Mouse (Mus musculus) midbrain, embryonic 15.5 days (tissue): ENCODE measurements around the gene Tnnc2. TPM values are rescaled to one million over a fixed set of nuclear protein-coding genes. Genes with fewer than 3 reads are reported as not detected.

ENCODE experiments used
- ATAC-seq: fragments of 200-750 bp; cut with Nextera tagmentation; replicated peaks from 2 replicates; pipeline ENCODE4 v1.8.0; 2017; ENCODE audit warnings: moderate TSS enrichment
- H3K27ac ChIP-seq: fragments of 300-500 bp; sonication (generic); 2 replicates; pipeline ENCODE4 v1.5.1; 2015; ENCODE audit warnings: mild to moderate bottlenecking, inconsistent platforms
- H3K27me3 ChIP-seq: fragments of 300-500 bp; sonication (generic); replicated peaks from 2 replicates; pipeline ENCODE4 v1.6.1; 2015; ENCODE audit warnings: inconsistent platforms
- H3K36me3 ChIP-seq: fragments of 300-500 bp; sonication (generic); replicated peaks from 2 replicates; pipeline ENCODE4 v1.6.1; 2015; ENCODE audit warnings: inconsistent platforms
- H3K4me1 ChIP-seq: fragments of 300-500 bp; sonication (generic); 2 replicates; pipeline ENCODE4 v1.6.1; 2015; ENCODE audit warnings: inconsistent platforms
- H3K4me2 ChIP-seq: fragments of 300-500 bp; sonication (generic); 2 replicates; pipeline ENCODE4 v1.6.1; 2015; ENCODE audit warnings: inconsistent platforms, mild to moderate bottlenecking, moderate library complexity
- H3K4me3 ChIP-seq: fragments of 300-500 bp; sonication (generic); 2 replicates; pipeline ENCODE4 v1.5.1; 2015; ENCODE audit warnings: mild to moderate bottlenecking, inconsistent platforms
- H3K9ac ChIP-seq: fragments of 300-500 bp; sonication (generic); 2 replicates; pipeline ENCODE4 v1.6.1; 2015; ENCODE audit warnings: mild to moderate bottlenecking, inconsistent platforms
- H3K9me3 ChIP-seq: fragments of 300-500 bp; sonication (generic); 2 replicates; pipeline ENCODE4 v1.6.1; 2016; ENCODE audit warnings: inconsistent platforms
- WGBS: fragments of 180-500 bp; shearing (Covaris S2); methylation state at CpG from one replicate; pipeline ENCODE4 v1.1.7; 2015; ENCODE audit warnings: mixed read lengths; 5-methylcytosine and 5-hydroxymethylcytosine counted together
- polyA plus RNA-seq: library from polyadenylated mRNA; unstranded; fragments of >200 nt; fragmentation: Nextera tagmentation; extraction: Ambion mirVana; gene quantifications from 2 replicates; pipeline ENCODE4 v1.2.1, GENCODE M21; 2015

The Tnnc2 gene
- polyA plus RNA-seq, 1 experiment from 2014 or later = not detected

DNA sequence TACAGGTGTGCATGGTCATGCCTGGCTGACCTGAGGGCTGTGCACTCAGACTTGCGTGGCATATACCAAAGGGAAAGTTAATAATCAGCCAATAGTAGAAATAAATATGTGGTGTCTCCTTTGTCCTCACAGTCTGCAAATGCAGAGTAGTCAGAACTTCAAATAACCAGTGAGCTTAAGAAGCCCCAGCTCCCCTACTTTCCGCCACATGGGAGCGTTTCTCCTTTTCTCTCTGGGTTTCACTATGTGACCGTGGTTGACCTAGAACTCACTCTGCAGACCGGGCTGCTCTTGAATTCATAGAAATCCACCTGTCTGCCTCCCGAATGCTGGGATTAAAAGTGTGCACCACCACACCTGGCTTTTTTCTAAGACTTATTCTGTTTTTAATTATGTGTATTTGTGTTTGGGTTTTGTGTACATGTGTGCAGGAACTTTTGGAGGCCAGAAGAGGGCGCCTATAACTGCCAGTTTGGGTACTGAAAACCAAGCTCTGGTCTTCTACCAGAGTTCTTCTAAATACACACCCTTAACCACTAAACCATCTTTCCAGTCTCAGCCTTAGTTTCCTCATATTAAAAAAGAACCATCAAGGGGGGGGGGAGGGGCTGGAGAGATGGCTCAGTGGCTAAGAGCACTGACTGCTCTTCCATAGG is 4.3 kb upstream of the Tnnc2 start:
- no peak overlapping the region for H3K4me2 ChIP-seq
- H3K9ac ChIP-seq = no peak overlapping the region
- H3K4me1 ChIP-seq = peaks cover 24% of the 10 kb centered on the region
- no peaks in the 10 kb centered on the region for H3K27me3 ChIP-seq
- no peaks in the 10 kb centered on the region for H3K9me3 ChIP-seq
- no peak for ATAC-seq
- 80% methylated on average over 7 of the region's 7 CpGs for WGBS
- H3K4me3 ChIP-seq = no peak overlapping the region
- no peak overlapping the region for H3K27ac ChIP-seq
- H3K36me3 ChIP-seq = no peaks in the 10 kb centered on the region

DNA sequence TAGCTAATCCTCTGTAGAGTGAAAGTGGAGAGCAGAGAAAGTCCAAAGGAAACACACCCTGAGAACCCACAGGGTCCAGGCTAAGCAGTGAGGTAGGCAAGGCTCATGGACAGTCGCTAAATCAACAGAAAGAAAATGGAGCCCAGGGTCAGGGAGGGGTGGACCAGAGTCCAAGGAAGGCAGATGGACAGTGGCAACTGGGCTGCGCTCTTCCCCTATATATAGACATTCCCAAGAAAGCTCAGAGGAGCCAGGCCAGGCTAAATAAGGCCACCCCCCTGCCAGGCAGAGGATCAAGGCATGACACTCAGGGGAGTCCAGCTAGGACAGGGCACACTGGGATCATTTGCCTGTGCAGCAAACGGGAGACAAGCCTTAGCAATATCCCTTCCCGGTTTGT is 2.1 kb upstream of the Tnnc2 start:
- peaks cover 16% of the 10 kb centered on the region for H3K4me1 ChIP-seq
- no peak overlapping the region for H3K4me3 ChIP-seq
- no peak overlapping the region for H3K9ac ChIP-seq
- no peaks in the 10 kb centered on the region for H3K9me3 ChIP-seq
- no peaks in the 10 kb centered on the region for H3K36me3 ChIP-seq
- H3K27me3 ChIP-seq = no peaks in the 10 kb centered on the region
- no peak overlapping the region for H3K27ac ChIP-seq
- no peak for ATAC-seq
- H3K4me2 ChIP-seq = no peak overlapping the region
- 70% methylated on average over 4 of the region's 4 CpGs for WGBS

DNA sequence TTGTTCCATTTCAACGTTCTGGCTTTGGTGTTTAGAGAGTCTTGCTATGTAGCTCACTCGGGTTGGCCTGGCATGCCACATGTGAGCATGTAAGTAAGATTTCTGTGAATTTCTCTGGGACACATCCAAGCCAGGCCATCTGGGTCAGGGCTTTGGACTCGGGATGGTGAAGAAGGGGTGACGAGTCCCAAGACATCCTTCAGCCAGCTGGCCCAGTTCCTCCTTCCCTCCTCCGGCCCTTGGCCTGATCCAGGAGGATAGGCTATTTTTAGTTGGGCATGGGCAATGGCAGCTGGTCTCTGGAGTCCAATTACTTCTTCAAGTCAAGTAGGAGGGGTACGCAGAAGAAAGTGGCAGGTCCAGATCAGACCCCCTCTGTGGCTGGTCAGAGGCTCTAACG is 958 bp downstream of the Tnnc2 start:
- Histone ChIP-seq H3K4me3 (no peak overlapping the region), H3K9ac (no peak overlapping the region), H3K9me3 (no peaks in the 10 kb centered on the region), H3K27ac (no peak overlapping the region), H3K36me3 (no peaks in the 10 kb centered on the region), H3K27me3 (no peaks in the 10 kb centered on the region), H3K4me2 (no peak overlapping the region), H3K4me1 (no peaks in the 10 kb centered on the region)
- WGBS = 81% methylated on average over 7 of the region's 7 CpGs
- ATAC-seq = no peak

DNA sequence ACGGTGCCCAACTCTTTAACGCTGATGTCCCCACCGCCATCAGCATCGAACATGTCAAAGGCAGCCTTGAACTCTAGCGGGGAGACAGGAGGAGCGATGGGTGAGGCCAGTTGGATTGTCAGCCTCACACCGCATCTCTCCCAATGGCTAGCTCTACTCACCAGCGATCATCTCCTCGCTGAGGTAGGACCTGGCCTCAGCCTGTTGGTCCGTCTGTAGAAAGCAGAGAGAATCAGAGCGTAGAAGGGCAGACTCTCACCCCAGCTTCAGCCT is 1.8 kb downstream of the Tnnc2 start:
- Histone ChIP-seq H3K4me3 (no peak overlapping the region), H3K36me3 (no peaks in the 10 kb centered on the region), H3K4me1 (no peaks in the 10 kb centered on the region), H3K9ac (no peak overlapping the region), H3K4me2 (no peak overlapping the region), H3K27me3 (no peaks in the 10 kb centered on the region), H3K9me3 (no peaks in the 10 kb centered on the region), H3K27ac (no peak overlapping the region)
- no peak for ATAC-seq
- 90% methylated on average over 11 of the region's 11 CpGs for WGBS

DNA sequence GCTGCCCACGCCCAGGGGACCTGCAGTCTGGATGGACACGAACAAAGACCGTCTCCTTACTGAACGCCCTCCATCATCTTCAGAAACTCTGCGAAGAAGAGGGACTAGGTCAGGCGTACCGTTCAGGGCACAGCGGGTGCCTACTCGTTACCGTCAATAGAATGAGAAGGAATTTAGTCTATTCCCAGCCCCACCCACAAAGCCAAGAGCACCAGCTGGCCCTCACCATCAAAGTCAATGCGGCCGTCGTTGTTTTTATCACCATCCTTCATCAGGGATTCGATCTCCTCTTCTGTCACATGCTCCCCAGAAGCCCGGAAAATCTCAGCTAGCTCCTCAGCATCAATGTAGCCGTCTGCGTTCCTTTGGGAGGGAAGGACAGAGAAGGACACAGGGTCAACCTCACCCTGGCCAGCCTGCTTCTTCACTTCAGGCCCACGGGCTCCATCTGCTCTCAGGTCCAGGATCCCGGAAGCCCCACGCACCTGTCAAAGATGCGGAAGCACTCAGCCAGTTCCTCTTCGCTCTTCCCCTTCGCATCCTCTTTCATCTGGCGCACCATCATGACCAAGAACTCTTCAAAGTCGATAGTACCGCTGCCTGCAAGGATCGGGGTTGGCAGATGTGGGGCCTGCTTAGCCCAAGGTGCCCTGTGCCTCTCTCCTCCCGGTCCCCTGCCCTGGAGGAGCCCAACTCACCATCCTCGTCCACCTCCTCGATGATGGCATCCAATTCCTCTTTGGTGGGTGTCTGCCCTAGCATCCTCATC is 2.3 kb downstream of the Tnnc2 start:
- ATAC-seq = no peak
- no peaks in the 10 kb centered on the region for H3K27me3 ChIP-seq
- H3K36me3 ChIP-seq = no peaks in the 10 kb centered on the region
- no peak overlapping the region for H3K4me3 ChIP-seq
- no peaks in the 10 kb centered on the region for H3K4me1 ChIP-seq
- H3K9me3 ChIP-seq = no peaks in the 10 kb centered on the region
- H3K27ac ChIP-seq = no peak overlapping the region
- no peak overlapping the region for H3K4me2 ChIP-seq
- no peak overlapping the region for H3K9ac ChIP-seq
- WGBS = 85% methylated on average over 30 of the region's 30 CpGs

DNA sequence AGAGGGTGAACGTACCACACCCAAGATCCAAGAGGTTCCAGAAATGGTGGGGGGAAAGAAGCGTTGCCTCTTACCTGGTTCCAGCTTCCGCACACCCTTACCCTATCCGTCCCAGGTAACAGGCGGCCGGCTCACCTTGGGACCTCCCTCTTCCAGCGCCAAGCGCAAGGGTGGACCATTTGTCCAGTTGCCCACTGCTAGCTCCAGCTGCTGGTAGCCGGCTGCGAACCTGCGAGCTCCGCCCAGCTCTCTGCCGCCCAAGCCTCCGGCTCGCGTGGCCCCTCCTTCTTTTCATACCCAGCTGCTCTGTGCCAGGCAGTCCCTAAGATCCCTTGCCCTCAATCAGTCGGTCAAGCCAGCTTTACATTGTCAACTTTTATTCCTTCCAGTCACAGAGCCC is 3.0 kb downstream of the Tnnc2 start:
- Histone ChIP-seq H3K4me1 (no peaks in the 10 kb centered on the region), H3K9me3 (no peaks in the 10 kb centered on the region), H3K4me2 (no peak overlapping the region), H3K9ac (no peak overlapping the region), H3K36me3 (no peaks in the 10 kb centered on the region), H3K27me3 (no peaks in the 10 kb centered on the region), H3K27ac (no peak overlapping the region), H3K4me3 (no peak overlapping the region)
- 70% methylated on average over 17 of the region's 17 CpGs for WGBS
- no peak for ATAC-seq

DNA sequence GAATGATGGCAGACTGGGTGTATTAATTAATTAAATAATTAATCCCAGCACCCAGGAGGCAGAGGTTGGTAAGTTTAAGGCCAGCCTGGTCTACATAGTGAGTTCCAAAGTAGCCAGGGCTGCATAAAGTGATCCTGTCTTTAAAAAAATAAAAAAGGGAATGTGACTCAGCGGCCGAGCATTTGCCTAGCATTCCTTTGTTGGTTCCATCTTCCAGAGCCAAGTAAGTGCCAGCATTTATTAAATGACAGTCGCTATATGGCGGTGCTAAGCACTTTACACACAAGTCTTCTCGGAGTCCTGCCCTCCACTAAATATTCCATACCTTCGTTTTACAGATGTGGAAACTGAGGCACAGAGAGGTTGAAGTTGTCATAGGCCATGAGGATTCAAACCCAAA is 3.6 kb downstream of the Tnnc2 start:
- 91% methylated on average over 6 of the region's 6 CpGs for WGBS
- no peak for ATAC-seq

DNA sequence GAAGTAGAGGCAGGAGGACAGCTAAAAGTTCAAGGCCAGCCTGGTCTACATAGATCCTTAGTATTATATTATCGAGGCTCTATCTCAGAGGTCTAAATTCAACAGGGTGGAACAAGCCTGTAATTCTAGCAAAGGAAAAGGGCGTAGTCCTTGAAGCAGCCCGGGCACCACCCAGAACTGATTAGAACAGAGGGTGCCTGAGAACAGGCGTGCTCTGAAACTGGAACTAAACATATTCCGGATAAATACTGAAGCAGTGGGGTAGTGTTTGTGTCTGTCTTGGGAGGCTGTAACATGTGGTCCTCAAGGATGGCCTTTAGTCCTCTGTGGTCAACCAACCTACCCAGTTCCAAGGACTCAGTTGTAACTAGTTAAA is 5.8 kb downstream of the Tnnc2 start:
- Histone ChIP-seq H3K9me3 (no peaks in the 10 kb centered on the region), H3K4me1 (peaks cover 17% of the 10 kb centered on the region)

More for the DNA sequence above, 3.6 kb downstream of the Tnnc2 start:
- no peak overlapping the region for H3K4me2 ChIP-seq
- H3K4me3 ChIP-seq = no peak overlapping the region
- no peak overlapping the region for H3K27ac ChIP-seq
- H3K36me3 ChIP-seq = no peaks in the 10 kb centered on the region
- H3K9ac ChIP-seq = no peak overlapping the region
- peaks cover 2% of the 10 kb centered on the region for H3K4me1 ChIP-seq
- no peaks in the 10 kb centered on the region for H3K27me3 ChIP-seq
- H3K9me3 ChIP-seq = no peaks in the 10 kb centered on the region

DNA sequence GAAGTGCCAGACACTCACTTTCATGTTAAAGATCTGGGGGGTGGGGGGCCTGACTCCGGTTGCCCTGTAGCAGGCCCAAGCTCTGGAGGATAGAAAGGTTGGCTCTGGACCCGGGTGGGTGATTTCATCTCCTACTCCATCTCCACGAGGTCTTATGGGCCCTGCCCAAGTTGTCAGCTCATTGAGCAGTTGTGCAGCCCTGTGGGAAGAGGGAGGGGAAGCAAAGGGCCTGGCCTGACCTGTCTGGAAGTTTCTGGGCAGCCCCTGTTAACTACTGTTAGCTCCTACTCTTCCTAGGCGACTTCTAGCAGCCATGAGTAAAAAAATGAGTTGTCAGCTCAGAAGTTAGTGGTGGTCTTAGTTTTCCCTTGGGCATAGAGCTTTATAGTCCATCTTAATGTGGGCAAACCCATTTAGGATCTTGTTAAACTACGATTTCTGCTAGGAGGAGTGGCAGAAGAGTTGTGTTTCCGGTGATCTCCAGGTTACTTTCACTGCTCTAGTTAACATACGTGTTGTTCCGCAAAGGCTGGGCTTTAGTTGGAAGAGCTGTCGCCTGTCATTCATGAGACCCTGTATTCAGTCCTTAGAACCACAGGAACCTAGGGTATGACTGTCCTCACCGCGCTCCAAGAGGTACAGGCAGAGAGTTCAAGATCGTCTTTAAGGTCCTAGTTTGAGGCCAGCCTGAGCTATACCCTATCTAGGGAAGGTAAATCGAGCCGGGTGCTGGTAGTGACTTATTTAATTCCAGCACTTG is 6.4 kb downstream of the Tnnc2 start:
- Histone ChIP-seq H3K4me1 (peaks cover 17% of the 10 kb centered on the region), H3K9me3 (no peaks in the 10 kb centered on the region), H3K36me3 (no peaks in the 10 kb centered on the region), H3K4me3 (no peak overlapping the region), H3K27me3 (no peaks in the 10 kb centered on the region), H3K27ac (no peak overlapping the region), H3K4me2 (no peak overlapping the region), H3K9ac (no peak overlapping the region)
- 79% methylated on average over 14 of the region's 14 CpGs for WGBS
- ATAC-seq = no peak

More for the DNA sequence above, 5.8 kb downstream of the Tnnc2 start:
- Histone ChIP-seq H3K27ac (no peak overlapping the region), H3K27me3 (no peaks in the 10 kb centered on the region), H3K9ac (no peak overlapping the region), H3K36me3 (no peaks in the 10 kb centered on the region), H3K4me2 (no peak overlapping the region), H3K4me3 (no peak overlapping the region)
- no peak for ATAC-seq
- whole genome bisulfite sequencing = 87% methylated on average over 5 of the region's 5 CpGs

DNA sequence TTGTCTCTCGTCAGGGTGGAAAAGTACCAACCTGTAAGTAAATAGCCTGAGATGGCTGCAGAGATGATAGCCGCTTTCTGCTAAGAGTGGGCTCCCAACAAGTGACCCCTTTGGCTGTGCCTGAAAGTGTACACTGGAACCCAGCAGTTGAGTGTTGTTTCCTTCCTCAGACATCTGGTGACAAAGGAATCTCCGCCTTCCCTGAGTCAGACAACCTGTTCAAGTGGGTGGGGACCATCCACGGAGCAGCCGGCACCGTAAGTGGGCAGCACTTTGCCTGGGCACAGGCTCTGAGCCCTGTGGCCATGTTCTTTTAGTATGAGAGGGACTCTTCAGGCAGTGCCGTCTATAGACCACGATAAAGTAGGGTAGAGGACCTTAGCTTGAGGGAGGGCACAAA is 8.6 kb downstream of the Tnnc2 start:
- H3K9ac ChIP-seq = no peak overlapping the region
- H3K4me1 ChIP-seq = peaks cover 17% of the 10 kb centered on the region
- H3K9me3 ChIP-seq = no peaks in the 10 kb centered on the region
- H3K27me3 ChIP-seq = no peaks in the 10 kb centered on the region
- peak overlapping the region; percentile 79; the same call in 1 of the 2 replicates for H3K4me3 ChIP-seq
- WGBS = 83% methylated on average over 8 of the region's 8 CpGs
- no peak for ATAC-seq
- H3K4me2 ChIP-seq = peak overlapping the region; percentile 99
- peaks cover 9% of the 10 kb centered on the region for H3K36me3 ChIP-seq
- H3K27ac ChIP-seq = no peak overlapping the region

DNA sequence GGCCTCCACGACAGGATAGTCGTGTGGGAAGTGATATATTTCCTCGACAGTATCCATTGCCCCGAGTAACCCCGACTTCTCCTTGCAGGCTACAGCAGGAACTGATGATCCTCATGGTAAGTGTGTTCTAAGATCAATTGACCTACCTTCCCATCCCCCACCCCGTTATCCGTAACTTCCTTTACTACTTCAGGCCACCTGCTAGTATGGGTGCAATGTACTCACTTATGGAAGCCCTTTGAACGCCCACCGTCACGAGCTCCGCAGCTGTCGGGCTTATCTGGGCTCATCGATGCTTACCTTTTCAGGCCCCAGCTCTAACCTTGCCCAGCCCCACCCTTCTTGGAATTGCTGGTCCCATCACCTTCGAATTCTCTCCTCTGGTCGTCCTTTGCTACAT is 9.5 kb downstream of the Tnnc2 start:
- Histone ChIP-seq H3K36me3 (peaks cover 14% of the 10 kb centered on the region), H3K4me3 (peak overlapping the region; percentile 79), H3K4me1 (peaks cover 17% of the 10 kb centered on the region), H3K27me3 (no peaks in the 10 kb centered on the region), H3K9me3 (no peaks in the 10 kb centered on the region), H3K9ac (peak overlapping the region; percentile 40; the same call in 1 of the 2 replicates), H3K4me2 (peak overlapping the region; percentile 99), H3K27ac (no peak overlapping the region)
- WGBS = 3% methylated on average over 15 of the region's 15 CpGs
- no peak for ATAC-seq

DNA sequence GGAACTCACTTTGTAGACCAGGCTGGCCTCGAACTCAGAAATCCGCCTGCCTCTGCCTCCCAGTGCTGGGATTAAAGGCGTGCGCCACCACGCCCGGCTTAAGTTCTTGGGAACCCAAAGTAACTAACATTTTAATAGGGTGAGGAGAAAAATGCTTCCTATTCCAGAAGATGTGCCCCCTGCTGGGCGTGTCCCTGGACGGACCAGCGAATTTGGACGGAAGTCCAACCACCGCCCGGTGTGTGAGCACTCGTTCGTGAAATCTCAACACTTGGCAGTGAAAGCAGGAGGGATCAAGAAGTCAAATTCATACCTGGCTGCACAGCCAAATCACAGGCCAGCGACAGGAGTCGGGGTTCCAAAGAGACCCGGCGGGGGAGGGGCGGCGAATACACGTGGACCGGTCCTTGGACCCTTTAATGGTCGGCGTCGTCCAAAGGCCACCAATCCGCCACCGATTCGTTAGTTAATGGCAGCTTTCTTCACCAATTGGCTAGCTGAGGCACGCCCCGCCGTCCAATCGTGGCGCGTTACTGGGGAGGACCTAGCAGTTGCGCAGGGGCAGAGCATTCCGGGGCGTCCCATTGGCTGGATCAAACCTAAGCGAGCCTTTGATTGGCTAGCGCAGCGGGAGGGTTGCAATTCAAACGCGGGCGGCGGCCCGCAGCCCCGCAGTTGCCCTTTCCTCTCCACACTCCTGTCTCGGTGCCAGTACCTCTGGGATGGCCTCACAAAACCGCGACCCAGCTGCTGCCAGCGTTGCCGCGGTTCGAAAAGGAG is 10.3 kb downstream of the Tnnc2 start, which contains the start of gene Ube2c:
Ube2c (plus strand) TSS at position 641 of the 780 bp plus-strand sequence.
- Histone ChIP-seq H3K4me1 (peaks cover 17% of the 10 kb centered on the region), H3K27me3 (no peaks in the 10 kb centered on the region), H3K27ac (peak within 1 kb of the TSS; percentile 59; the same call in 1 of the 2 replicates), H3K36me3 (peaks cover 14% of the 10 kb centered on the region), H3K9me3 (no peaks in the 10 kb centered on the region), H3K4me3 (peak within 1 kb of the TSS; percentile 79), H3K4me2 (peak within 1 kb of the TSS; percentile 99), H3K9ac (peak within 1 kb of the TSS; percentile 54)
- peak; percentile 100 for ATAC-seq
- 3% methylated on average over 53 of the region's 53 CpGs for WGBS
